Mouse (Mus musculus) layer of hippocampus, adult 9-11 months (tissue): Measurements from ENCODE around the gene Nr2f6.
"Not testable (repeated sequence)": the region's sequence is repeated elsewhere in the genome, so short reads cannot be mapped to it uniquely, and the experiment has no call there.

Source experiments
- DNase-seq: peaks from one replicate; pipeline ENCODE4 v3.0.0; 2022

Gene Nr2f6

GRCm38 (mm10) chr8:71366771-71367528 is 14.8 kb downstream of the Nr2f6 start, which contains the start of gene Use1:
Gene Use1, plus strand, starts transcription at chr8:71366848.
- peak; percentile 95 for DNase-seq

GRCm38 (mm10) chr8:71358026-71358425 is 23.7 kb downstream of the Nr2f6 start:
- no peak for DNase-seq

- no peak for DNase-seq
These were observed 30.2 kb downstream of the Nr2f6 start for GRCm38 (mm10) chr8:71351520-71351919.

- no peak for DNase-seq
These were observed 30.6 kb downstream of the Nr2f6 start for GRCm38 (mm10) chr8:71351117-71351516.

- DNase-seq = no peak
These were observed 35.2 kb downstream of the Nr2f6 start for GRCm38 (mm10) chr8:71346581-71346980.

- no peak for DNase-seq
These were observed 41.1 kb downstream of the Nr2f6 start for GRCm38 (mm10) chr8:71340625-71341024.

GRCm38 (mm10) chr8:71337834-71338233 is 43.9 kb downstream of the Nr2f6 start:
- not testable (repeated sequence) for DNase-seq

GRCm38 (mm10) chr8:71324848-71325247 is 56.9 kb downstream of the Nr2f6 start:
- no peak for DNase-seq
